Mouse (Mus musculus) cerebellum, postnatal 36 days (tissue): ENCODE measurements around the gene Ppip5k1.
"Not testable (repeated sequence)": the region's sequence is repeated elsewhere in the genome, so short reads cannot be mapped to it uniquely, and the experiment has no call there.

Experiments used
- DNase-seq, 2 experiments: peaks; one replicate each; pipeline ENCODE4 v3.0.0; 2021 to 2022; ENCODE audit warnings: mixed read lengths in 2 of 2

Gene Ppip5k1

GRCm38 (mm10) chr2:121354820-121355592, at the start of gene Ppip5k1:
Gene Ppip5k1, minus strand, starts transcription at chr2:121355396.
- DNase-seq, result peak; percentile 99

GRCm38 (mm10) chr2:121403296-121403695, 48.1 kb upstream of the Ppip5k1 start:
- DNase-seq, result no peak

- peak; percentile 91 to 93 for DNase-seq
These were observed 41.4 kb upstream of the Ppip5k1 start for GRCm38 (mm10) chr2:121396624-121397023.

- DNase-seq, result not testable (repeated sequence)
These were observed 31.9 kb upstream of the Ppip5k1 start, which contains the start of gene Strc for GRCm38 (mm10) chr2:121386961-121387575. Gene Strc, minus strand, starts transcription at chr2:121387168.

DNA sequence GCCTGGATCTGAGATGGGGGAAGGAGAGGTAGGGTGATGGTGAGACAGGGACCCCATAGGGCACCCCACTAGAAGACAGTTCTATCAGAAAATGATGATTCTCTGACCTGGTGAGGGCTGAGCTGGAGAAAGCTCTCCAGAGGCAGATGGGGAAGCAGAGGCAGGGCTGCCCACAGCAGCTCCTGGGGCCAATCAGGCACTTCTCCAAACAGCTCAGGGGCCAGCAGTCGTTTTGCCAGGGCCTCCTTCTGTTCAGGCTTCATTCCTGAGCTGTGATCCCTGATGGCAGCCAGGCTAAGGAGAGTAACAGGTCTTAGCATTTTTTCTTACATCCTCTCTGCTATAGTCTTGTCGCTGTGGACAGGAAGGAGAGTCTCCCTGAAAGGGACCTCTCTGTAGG, 19.6 kb upstream of the Ppip5k1 start:
- DNase-seq, result no peak

- no peak for DNase-seq
These were observed 17.1 kb upstream of the Ppip5k1 start for GRCm38 (mm10) chr2:121372266-121372665.

- no peak for DNase-seq
These were observed 15.7 kb upstream of the Ppip5k1 start for GRCm38 (mm10) chr2:121370921-121371320.

GRCm38 (mm10) chr2:121368831-121369230, 13.6 kb upstream of the Ppip5k1 start:
- DNase-seq, result peak in 1 of 2 experiments; percentile 42

GRCm38 (mm10) chr2:121363656-121364055, 8.5 kb upstream of the Ppip5k1 start:
- no peak for DNase-seq

DNA sequence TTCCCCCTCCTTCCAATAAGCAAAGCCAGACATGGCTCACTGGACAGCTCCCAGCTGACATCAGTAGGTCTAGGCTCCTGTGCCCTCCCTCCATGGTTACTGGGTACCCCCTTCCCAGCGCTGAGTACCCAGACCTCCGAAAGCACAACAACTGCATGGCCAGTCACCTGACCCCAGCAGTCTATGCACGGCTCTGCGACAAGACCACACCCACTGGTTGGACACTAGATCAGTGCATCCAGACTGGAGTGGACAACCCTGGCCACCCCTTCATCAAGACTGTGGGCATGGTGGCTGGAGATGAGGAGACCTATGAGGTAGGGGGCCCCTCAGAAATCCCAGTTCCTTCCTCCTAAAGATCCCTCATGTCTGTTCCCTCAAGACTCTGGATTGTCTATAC, 4.3 kb upstream of the Ppip5k1 start:
- peak in 1 of 2 experiments; percentile 20 for DNase-seq

DNA sequence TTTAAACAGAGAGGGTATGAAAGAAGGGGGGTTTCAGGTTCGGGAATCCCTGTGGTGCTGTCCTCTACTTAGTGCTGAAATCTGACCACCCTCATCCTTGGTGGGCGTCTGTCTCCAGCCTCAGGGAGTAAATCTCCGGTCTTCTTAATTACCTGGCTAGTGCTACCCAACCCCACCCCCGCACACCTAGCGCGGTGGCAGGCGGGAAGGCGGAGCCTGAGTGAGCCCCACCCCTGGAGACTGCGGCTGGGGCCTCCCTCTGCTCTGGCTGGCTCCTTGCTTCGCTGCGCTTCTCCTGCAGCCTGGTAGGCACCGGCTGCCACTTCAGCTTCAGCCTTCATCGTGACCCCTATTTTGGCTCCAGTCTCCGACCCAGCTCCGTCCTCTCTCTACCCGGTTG, 3.2 kb upstream of the Ppip5k1 start:
- peak; percentile 92 to 94 for DNase-seq

- DNase-seq, result no peak
These were observed 2.8 kb upstream of the Ppip5k1 start for GRCm38 (mm10) chr2:121357961-121358360.

DNA sequence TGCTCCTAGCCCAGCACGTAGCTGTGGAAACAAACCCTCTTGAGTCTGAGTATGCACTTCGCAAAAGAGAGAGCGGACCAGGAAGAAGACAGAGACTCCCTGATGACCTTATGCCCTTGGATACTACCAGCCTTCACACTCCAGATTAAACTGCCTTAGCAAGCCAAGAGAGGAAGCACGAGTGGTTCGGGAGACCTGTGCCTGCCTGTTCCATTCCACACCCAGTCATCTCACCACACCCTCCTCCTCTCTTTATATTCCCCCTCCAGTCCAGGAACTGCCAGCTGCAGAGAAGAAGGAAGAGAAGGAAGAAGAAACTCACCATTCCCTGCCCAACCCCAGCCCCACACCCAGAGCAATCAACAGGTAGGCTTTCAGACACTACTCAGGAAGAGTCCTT, 2.3 kb upstream of the Ppip5k1 start, which contains the start of gene Ckmt1:
Gene Ckmt1 (plus strand): TSS at position 221 of the 400 bp plus-strand sequence.
- no peak for DNase-seq

- DNase-seq, result no peak
These were observed 818 bp downstream of the Ppip5k1 start for GRCm38 (mm10) chr2:121354378-121354777.

- no peak for DNase-seq
These were observed 2.0 kb downstream of the Ppip5k1 start for GRCm38 (mm10) chr2:121353156-121353555.

DNA sequence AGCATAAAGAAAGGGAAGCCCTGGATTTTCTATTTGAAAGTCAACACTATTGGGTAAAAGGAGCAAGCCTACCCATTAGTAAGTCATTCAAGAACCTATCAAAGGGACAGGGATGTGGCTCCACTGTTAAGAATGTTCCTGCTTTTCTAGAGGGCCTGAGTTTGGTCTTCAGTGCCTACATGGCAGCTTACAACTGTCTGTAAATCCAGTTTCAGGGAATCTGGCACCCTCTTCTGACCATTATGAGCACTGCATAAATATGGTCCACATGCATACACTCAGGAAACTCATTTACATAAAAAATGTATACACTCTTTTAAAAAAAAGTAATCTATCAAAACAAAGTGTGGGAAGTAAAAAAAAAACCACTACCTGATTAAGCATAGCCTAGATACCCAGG, 16.1 kb downstream of the Ppip5k1 start:
- DNase-seq, result no peak

- peak; percentile 62 to 71 for DNase-seq
These were observed 25.7 kb downstream of the Ppip5k1 start for GRCm38 (mm10) chr2:121329492-121329891.

GRCm38 (mm10) chr2:121323693-121324470, 31.3 kb downstream of the Ppip5k1 start:
- DNase-seq, result peak; percentile 87

- peak; percentile 80 to 82 for DNase-seq
These were observed 32.2 kb downstream of the Ppip5k1 start for GRCm38 (mm10) chr2:121323041-121323440.

- no peak for DNase-seq
These were observed 38.9 kb downstream of the Ppip5k1 start for GRCm38 (mm10) chr2:121316278-121316677.

- no peak for DNase-seq
These were observed 46.2 kb downstream of the Ppip5k1 start for GRCm38 (mm10) chr2:121308997-121309416.

GRCm38 (mm10) chr2:121300036-121300435, 55.2 kb downstream of the Ppip5k1 start:
- peak; percentile 54 for DNase-seq

GRCm38 (mm10) chr2:121299471-121299870, 55.7 kb downstream of the Ppip5k1 start:
- no peak for DNase-seq
